Mouse (Mus musculus): Measurements from ENCODE around the gene Klhl22. TPM values are rescaled to one million over a fixed set of nuclear protein-coding genes. Genes with fewer than 3 reads are reported as not detected.

Klhl22 gene
- polyA plus RNA-seq, 1 experiment = 20.0 TPM

- Histone ChIP-seq H3K36me3 (ENCODE audit: control insufficient read depth, insufficient read depth, low read length) (peaks cover 5% of the 10 kb centered on the region), H3K4me3 (ENCODE audit: extremely low read depth, insufficient read depth, insufficient read length) (no peak overlapping the region), H3K4me1 (ENCODE audit: control insufficient read depth, insufficient read depth, insufficient read length) (no peaks in the 10 kb centered on the region), H3K27me3 (ENCODE audit: control insufficient read depth, insufficient read depth, low read length) (no peaks in the 10 kb centered on the region), H3K27ac (ENCODE audit: insufficient read depth, low read length) (no peak overlapping the region)
- TF ChIP-seq CTCF (IDR thresholded peaks at IDR 0.05; ENCODE audit: extremely low read depth, insufficient read depth, insufficient read length, insufficient replicate concordance) = no peak
- no peak for TF ChIP-seq POLR2A (IDR thresholded peaks at IDR 0.05; ENCODE audit: low read depth, low read length)
- 78% methylated on average over 7 of the region's 7 CpGs for WGBS
- DNase-seq (ENCODE audit: low read depth in 1 of 2, low spot score in 2 of 2) = no peak
Observed at GRCm38 (mm10) chr16:17768834-17769233, 9.4 kb downstream of the Klhl22 start.

- WGBS = 74% methylated on average over 4 of the region's 4 CpGs
- no peak overlapping the region for H3K4me3 ChIP-seq (ENCODE audit: extremely low read depth, insufficient read depth, insufficient read length)
- H3K27me3 ChIP-seq (ENCODE audit: control insufficient read depth, insufficient read depth, low read length) = no peaks in the 10 kb centered on the region
- DNase-seq (ENCODE audit: low read depth in 1 of 2, low spot score in 2 of 2) = no peak
- no peaks in the 10 kb centered on the region for H3K4me1 ChIP-seq (ENCODE audit: control insufficient read depth, insufficient read depth, insufficient read length)
- TF ChIP-seq POLR2A (IDR thresholded peaks at IDR 0.05; ENCODE audit: low read depth, low read length) (no peak), CTCF (IDR thresholded peaks at IDR 0.05; ENCODE audit: extremely low read depth, insufficient read depth, insufficient read length, insufficient replicate concordance) (no peak)
- no peak overlapping the region for H3K27ac ChIP-seq (ENCODE audit: insufficient read depth, low read length)
- H3K36me3 ChIP-seq (ENCODE audit: control insufficient read depth, insufficient read depth, low read length) = peaks cover 2% of the 10 kb centered on the region; the same call in 1 of the 2 replicates
Observed at GRCm38 (mm10) chr16:17771117-17771865, 11.9 kb downstream of the Klhl22 start.

GRCm38 (mm10) chr16:17776828-17777227 lies 17.4 kb downstream of the Klhl22 start:
- peaks cover 7% of the 10 kb centered on the region for H3K36me3 ChIP-seq (ENCODE audit: control insufficient read depth, insufficient read depth, low read length)
- no peak overlapping the region for H3K27ac ChIP-seq (ENCODE audit: insufficient read depth, low read length)
- no peak for DNase-seq (ENCODE audit: low read depth in 1 of 2, low spot score in 2 of 2)
- H3K4me1 ChIP-seq (ENCODE audit: control insufficient read depth, insufficient read depth, insufficient read length) = no peaks in the 10 kb centered on the region
- 80% methylated on average over 11 of the region's 11 CpGs for WGBS
- no peak overlapping the region for H3K4me3 ChIP-seq (ENCODE audit: extremely low read depth, insufficient read depth, insufficient read length)
- H3K27me3 ChIP-seq (ENCODE audit: control insufficient read depth, insufficient read depth, low read length) = no peaks in the 10 kb centered on the region
- TF ChIP-seq CTCF (IDR thresholded peaks at IDR 0.05; ENCODE audit: extremely low read depth, insufficient read depth, insufficient read length, insufficient replicate concordance) (no peak), POLR2A (IDR thresholded peaks at IDR 0.05; ENCODE audit: low read depth, low read length) (no peak)

GRCm38 (mm10) chr16:17778223-17778622 lies 18.8 kb downstream of the Klhl22 start:
- Histone ChIP-seq H3K27me3 (ENCODE audit: control insufficient read depth, insufficient read depth, low read length) (no peaks in the 10 kb centered on the region), H3K4me1 (ENCODE audit: control insufficient read depth, insufficient read depth, insufficient read length) (no peaks in the 10 kb centered on the region), H3K36me3 (ENCODE audit: control insufficient read depth, insufficient read depth, low read length) (peaks cover 6% of the 10 kb centered on the region), H3K4me3 (ENCODE audit: extremely low read depth, insufficient read depth, insufficient read length) (no peak overlapping the region), H3K27ac (ENCODE audit: insufficient read depth, low read length) (no peak overlapping the region)
- no peak for DNase-seq (ENCODE audit: low read depth in 1 of 2, low spot score in 2 of 2)
- 72% methylated on average over 4 of the region's 4 CpGs for WGBS
- TF ChIP-seq POLR2A (IDR thresholded peaks at IDR 0.05; ENCODE audit: low read depth, low read length) (no peak), CTCF (IDR thresholded peaks at IDR 0.05; ENCODE audit: extremely low read depth, insufficient read depth, insufficient read length, insufficient replicate concordance) (no peak)

GRCm38 (mm10) chr16:17779692-17780091 lies 20.3 kb downstream of the Klhl22 start:
- TF ChIP-seq POLR2A (IDR thresholded peaks at IDR 0.05; ENCODE audit: low read depth, low read length) = no peak
- TF ChIP-seq CTCF (IDR thresholded peaks at IDR 0.05; ENCODE audit: extremely low read depth, insufficient read depth, insufficient read length, insufficient replicate concordance) = no peak
- H3K36me3 ChIP-seq (ENCODE audit: control insufficient read depth, insufficient read depth, low read length) = peaks cover 6% of the 10 kb centered on the region
- no peak overlapping the region for H3K4me3 ChIP-seq (ENCODE audit: extremely low read depth, insufficient read depth, insufficient read length)
- no peaks in the 10 kb centered on the region for H3K27me3 ChIP-seq (ENCODE audit: control insufficient read depth, insufficient read depth, low read length)
- H3K27ac ChIP-seq (ENCODE audit: insufficient read depth, low read length) = no peak overlapping the region
- no peak for DNase-seq (ENCODE audit: low read depth in 1 of 2, low spot score in 2 of 2)
- 58% methylated on average over 1 of the region's 1 CpGs for WGBS
- H3K4me1 ChIP-seq (ENCODE audit: control insufficient read depth, insufficient read depth, insufficient read length) = no peaks in the 10 kb centered on the region

- TF ChIP-seq CTCF (IDR thresholded peaks at IDR 0.05; ENCODE audit: extremely low read depth, insufficient read depth, insufficient read length, insufficient replicate concordance) = no peak
- TF ChIP-seq POLR2A (IDR thresholded peaks at IDR 0.05; ENCODE audit: low read depth, low read length) = no peak
Observed at GRCm38 (mm10) chr16:17785337-17785736, 25.9 kb downstream of the Klhl22 start.

GRCm38 (mm10) chr16:17792728-17793127 lies 33.3 kb downstream of the Klhl22 start:
- Histone ChIP-seq H3K27me3 (ENCODE audit: control insufficient read depth, insufficient read depth, low read length) (peaks cover 9% of the 10 kb centered on the region), H3K4me3 (ENCODE audit: extremely low read depth, insufficient read depth, insufficient read length) (no peak overlapping the region), H3K27ac (ENCODE audit: insufficient read depth, low read length) (no peak overlapping the region), H3K4me1 (ENCODE audit: control insufficient read depth, insufficient read depth, insufficient read length) (peaks cover 6% of the 10 kb centered on the region; the same call in 1 of the 2 replicates), H3K36me3 (ENCODE audit: control insufficient read depth, insufficient read depth, low read length) (peaks cover 5% of the 10 kb centered on the region)
- no peak for TF ChIP-seq CTCF (IDR thresholded peaks at IDR 0.05; ENCODE audit: extremely low read depth, insufficient read depth, insufficient read length, insufficient replicate concordance)
- WGBS = 89% methylated on average over 3 of the region's 3 CpGs
- DNase-seq (ENCODE audit: low read depth in 1 of 2, low spot score in 2 of 2) = no peak

More at GRCm38 (mm10) chr16:17785337-17785736, 25.9 kb downstream of the Klhl22 start:
- Histone ChIP-seq H3K27ac (ENCODE audit: insufficient read depth, low read length) (no peak overlapping the region), H3K27me3 (ENCODE audit: control insufficient read depth, insufficient read depth, low read length) (no peaks in the 10 kb centered on the region), H3K4me3 (ENCODE audit: extremely low read depth, insufficient read depth, insufficient read length) (no peak overlapping the region), H3K36me3 (ENCODE audit: control insufficient read depth, insufficient read depth, low read length) (peaks cover 5% of the 10 kb centered on the region), H3K4me1 (ENCODE audit: control insufficient read depth, insufficient read depth, insufficient read length) (no peaks in the 10 kb centered on the region)
- WGBS = 80% methylated on average over 3 of the region's 3 CpGs
- DNase-seq (ENCODE audit: low read depth in 1 of 2, low spot score in 2 of 2) = no peak

Data from spleen, adult 2 months (tissue).